Mouse (Mus musculus): ENCODE results near the gene BC034090.

BC034090 gene

GRCm38 (mm10) chr1:155241701-155242487 lies 2.4 kb downstream of the BC034090 start:
- no peak for DNase-seq

GRCm38 (mm10) chr1:155239962-155240717 lies 4.1 kb downstream of the BC034090 start:
- no peak for DNase-seq

GRCm38 (mm10) chr1:155239169-155239568 lies 5.1 kb downstream of the BC034090 start:
- no peak for DNase-seq

GRCm38 (mm10) chr1:155238126-155238525 lies 6.1 kb downstream of the BC034090 start:
- DNase-seq, result no peak

- no peak for DNase-seq
Observed at GRCm38 (mm10) chr1:155237390-155237789, 6.9 kb downstream of the BC034090 start.

GRCm38 (mm10) chr1:155236306-155237024 lies 7.8 kb downstream of the BC034090 start:
- DNase-seq, result no peak

- DNase-seq, result no peak
Observed at GRCm38 (mm10) chr1:155235641-155236040, 8.6 kb downstream of the BC034090 start.

GRCm38 (mm10) chr1:155233931-155234607 lies 10.2 kb downstream of the BC034090 start:
- peak; percentile 50 for DNase-seq

- no peak for DNase-seq
Observed at GRCm38 (mm10) chr1:155233378-155233777, 10.9 kb downstream of the BC034090 start.

- DNase-seq, result peak; percentile 42
Observed at GRCm38 (mm10) chr1:155232786-155233185, 11.5 kb downstream of the BC034090 start.

GRCm38 (mm10) chr1:155232385-155232784 lies 11.9 kb downstream of the BC034090 start:
- DNase-seq, result no peak

- DNase-seq, result no peak
Observed at GRCm38 (mm10) chr1:155229464-155230411, 14.5 kb downstream of the BC034090 start.

GRCm38 (mm10) chr1:155223849-155224554 lies 20.2 kb downstream of the BC034090 start:
- DNase-seq, result peak; percentile 85

GRCm38 (mm10) chr1:155223036-155223435 lies 21.2 kb downstream of the BC034090 start:
- no peak for DNase-seq

GRCm38 (mm10) chr1:155222101-155222669 lies 22.1 kb downstream of the BC034090 start:
- DNase-seq, result no peak

GRCm38 (mm10) chr1:155218924-155219323 lies 25.3 kb downstream of the BC034090 start:
- no peak for DNase-seq

GRCm38 (mm10) chr1:155217865-155218541 lies 26.2 kb downstream of the BC034090 start:
- DNase-seq, result peak; percentile 74

- no peak for DNase-seq
Observed at GRCm38 (mm10) chr1:155216844-155217243, 27.4 kb downstream of the BC034090 start.

GRCm38 (mm10) chr1:155216313-155216712 lies 27.9 kb downstream of the BC034090 start:
- no peak for DNase-seq
